Mouse (Mus musculus): ENCODE data around the gene Wnk3. TPM values are rescaled to one million over a fixed set of nuclear protein-coding genes. Genes with fewer than 3 reads are reported as not detected.

Wnk3 gene
- 0.15 and 0.24 TPM in 2 replicates for polyA plus RNA-seq (2015; fragmentation: Nextera tagmentation; extraction: Ambion mirVana)

DNA sequence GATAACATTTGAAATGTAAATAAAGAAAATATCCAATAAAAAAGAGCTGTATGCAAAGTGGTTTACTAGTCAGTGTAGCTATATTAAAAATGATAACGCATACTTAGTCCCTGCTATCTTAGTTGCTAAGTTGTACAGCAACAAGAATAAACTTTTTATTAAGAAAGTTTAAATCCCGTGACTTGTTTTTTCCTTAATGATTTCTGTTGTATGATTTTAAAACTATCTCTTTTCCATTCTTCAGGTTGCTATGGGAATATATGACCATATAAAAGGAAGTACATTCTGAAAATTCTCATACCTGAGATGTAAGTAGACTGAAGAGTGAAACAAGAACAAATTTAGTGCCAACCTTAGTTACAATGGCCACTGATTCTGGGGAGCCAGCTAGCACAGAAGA lies at the start of gene Wnk3:
TSS of gene Wnk3 (plus strand) at position 301 of the 400 bp plus-strand sequence.

DNA sequence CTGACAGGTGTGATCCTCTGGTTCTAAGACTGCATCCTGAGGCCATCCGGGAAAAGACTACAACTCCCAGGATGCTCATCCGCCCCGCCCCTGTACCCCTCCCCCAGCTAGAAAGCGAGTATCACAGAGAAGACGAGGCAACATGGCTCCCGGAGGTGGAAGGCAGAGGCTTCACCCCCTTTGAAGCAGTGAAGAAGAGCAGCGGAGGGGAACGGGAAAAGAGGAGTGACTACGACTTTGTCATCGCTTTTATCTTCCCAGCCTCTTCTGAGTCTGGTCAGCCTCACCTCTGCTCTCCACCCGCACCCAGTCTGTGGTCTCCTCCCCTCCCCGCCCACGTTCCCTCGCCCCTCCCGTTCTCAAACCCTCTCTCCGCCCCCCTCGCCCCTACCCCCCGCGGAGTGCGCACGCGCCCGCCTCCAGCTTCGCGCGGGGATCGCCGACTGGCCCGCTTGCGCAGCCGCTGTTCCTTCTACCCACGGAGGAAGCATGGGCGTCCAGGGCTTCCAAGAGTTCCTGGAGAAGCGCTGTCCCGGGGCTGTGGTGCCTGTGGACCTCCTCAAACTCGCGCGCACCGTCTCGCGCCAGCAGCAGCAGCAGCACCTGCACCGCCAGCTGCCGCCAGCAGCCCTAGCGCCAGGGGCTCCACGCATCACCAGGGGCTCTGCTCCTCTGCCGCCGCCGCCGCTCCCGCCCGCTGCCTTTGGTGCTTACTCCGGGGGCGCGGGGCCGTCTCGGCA lies 146.1 kb downstream of the Wnk3 start, which contains the start of gene Fam120c:
TSS of gene Fam120c (plus strand) at position 415 of the 740 bp plus-strand sequence.

Other genes with a start within 250 kb of the Wnk3 start
- gene Gnl3l, start 180.8 kb upstream of the Wnk3 start, polyA plus RNA-seq (2015; fragmentation: Nextera tagmentation; extraction: Ambion mirVana): 12.8 and 13.1 TPM in 2 replicates
- gene Fgd1, start 151.9 kb upstream of the Wnk3 start, polyA plus RNA-seq (2015; fragmentation: Nextera tagmentation; extraction: Ambion mirVana): 1.6 and 2.5 TPM in 2 replicates
- gene Tsr2, start 101.5 kb upstream of the Wnk3 start, polyA plus RNA-seq (2015; fragmentation: Nextera tagmentation; extraction: Ambion mirVana): 17.5 and 19.2 TPM in 2 replicates
- 0.85 and 1.1 TPM in 2 replicates for gene Fam120c, start 146.1 kb downstream of the Wnk3 start, polyA plus RNA-seq (2015; fragmentation: Nextera tagmentation; extraction: Ambion mirVana)

Measured in spleen, postnatal 0 days (tissue).